Mouse (Mus musculus): Measurements from ENCODE around the gene Slc35b2. TPM values are rescaled to one million over a fixed set of nuclear protein-coding genes. Genes with fewer than 3 reads are reported as not detected.

The Slc35b2 gene
- total RNA-seq, 2 experiments from 2014 or later = 36.1 to 38.7 TPM

Other genes starting within 250 kb of the Slc35b2 start
- gene Cdc5l, start 130.1 kb upstream of the Slc35b2 start, total RNA-seq (2021) = 10 to 100 TPM; 53.4 to 57.4 TPM
- 1 to 10 TPM; 4.3 to 5.5 TPM for gene Spats1, start 88.5 kb upstream of the Slc35b2 start, total RNA-seq (2021)
- 10 to 100 TPM; 21.6 to 22.7 TPM for gene Aars2, start 57.0 kb upstream of the Slc35b2 start, total RNA-seq (2021)
- 1 to 10 TPM in 1 of 2 experiments, under 1 TPM in 1; 0.74 to 1.2 TPM for gene Tcte1, start 40.4 kb upstream of the Slc35b2 start, total RNA-seq (2021)
- gene Tmem151b, start 14.2 kb upstream of the Slc35b2 start, total RNA-seq (2021) = 100 to 1,000 TPM; 113 to 114 TPM
- 1 to 10 TPM; 2.6 to 3.2 TPM for gene Nfkbie, start 8.2 kb upstream of the Slc35b2 start, total RNA-seq (2021)
- gene Hsp90ab1, start 9.4 kb downstream of the Slc35b2 start, total RNA-seq (2021) = 1,000 to 10,000 TPM; 1,671 to 1,815 TPM
- 10 to 100 TPM; 19.0 to 19.9 TPM for gene Slc29a1, start 35.7 kb downstream of the Slc35b2 start, total RNA-seq (2021)
- gene Mymx, start 38.2 kb downstream of the Slc35b2 start, total RNA-seq (2021) = not detected
- gene Capn11, start 95.5 kb downstream of the Slc35b2 start, total RNA-seq (2021) = under 1 TPM; 0.19 to 0.20 TPM
- 10 to 100 TPM; 40.0 to 40.9 TPM for gene Mrpl14, start 122.4 kb downstream of the Slc35b2 start, total RNA-seq (2021)
- 100 to 1,000 TPM; 176 to 191 TPM for gene Tmem63b, start 123.0 kb downstream of the Slc35b2 start, total RNA-seq (2021)
- gene 1600014C23Rik, start 170.0 kb downstream of the Slc35b2 start, total RNA-seq (2021) = under 1 TPM in 1 of 2 experiments, not detected in 1; 0.59 TPM

Data from layer of hippocampus, postnatal 25 days (tissue).